Mouse (Mus musculus): ENCODE data around the gene Fndc5.

DNA sequence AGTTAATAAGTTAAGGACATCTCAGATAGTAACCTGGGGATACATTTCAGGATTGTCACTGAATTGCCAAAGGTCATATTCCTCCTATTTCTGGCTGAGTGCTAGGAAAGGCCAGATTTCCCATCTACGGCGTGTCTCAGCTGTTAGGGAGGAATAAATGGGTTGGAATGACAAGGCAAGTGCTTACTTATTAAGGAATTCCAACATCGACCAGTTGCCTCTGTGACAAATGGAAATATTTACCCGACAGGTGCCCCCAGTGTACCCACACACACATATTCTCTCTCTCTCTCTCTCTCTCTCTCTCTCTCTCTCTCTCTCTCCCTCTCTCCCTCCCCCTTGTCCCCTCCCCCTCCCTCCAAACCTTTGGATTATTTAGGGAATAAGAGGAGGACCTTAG lies 9.1 kb downstream of the Fndc5 start:
- TF ChIP-seq CTCF (IDR thresholded peaks at IDR 0.05; ENCODE audit: low read depth, low read length) (no peak), POLR2A (IDR thresholded peaks at IDR 0.05; ENCODE audit: extremely low read depth, insufficient read depth, low read length) (no peak)

Data from liver, adult 2 months (tissue).